Mouse (Mus musculus) liver, embryonic 12.5 days (tissue): ENCODE measurements around the gene Gnaq. TPM values are rescaled to one million over a fixed set of nuclear protein-coding genes. Genes with fewer than 3 reads are reported as not detected.

Source experiments
- microRNA-seq: library from miRNA; unstranded; fragments of <30 nt; microRNA quantifications from one replicate; pipeline ENCODE4, GENCODE M21; 2017
- polyA plus RNA-seq: library from polyadenylated mRNA; unstranded; fragments of >200 nt; fragmentation: Nextera tagmentation; extraction: Ambion mirVana; gene quantifications from 2 replicates; pipeline ENCODE4 v1.2.1, GENCODE M21; 2016

The Gnaq gene
- polyA plus RNA-seq, 1 experiment from 2014 or later = 5.6 TPM

Small RNAs within 50 kb of the gene (microRNA-seq; reads per million reads assigned to microRNA genes)
- not detected for gene Mir496b

Other genes with a start within 250 kb of the Gnaq start
- gene Psat1, start 185.5 kb upstream of the Gnaq start, polyA plus RNA-seq = 181 and 191 TPM in 2 replicates
- 17.6 and 18.3 TPM in 2 replicates for gene Cep78, start 147.8 kb upstream of the Gnaq start, polyA plus RNA-seq